Mouse (Mus musculus): ENCODE measurements around the gene Sertad3. TPM values are rescaled to one million over a fixed set of nuclear protein-coding genes. Genes with fewer than 3 reads are reported as not detected.

The Sertad3 gene
- polyA plus RNA-seq, 1 experiment from 2014 or later, result 25.1 TPM

DNA sequence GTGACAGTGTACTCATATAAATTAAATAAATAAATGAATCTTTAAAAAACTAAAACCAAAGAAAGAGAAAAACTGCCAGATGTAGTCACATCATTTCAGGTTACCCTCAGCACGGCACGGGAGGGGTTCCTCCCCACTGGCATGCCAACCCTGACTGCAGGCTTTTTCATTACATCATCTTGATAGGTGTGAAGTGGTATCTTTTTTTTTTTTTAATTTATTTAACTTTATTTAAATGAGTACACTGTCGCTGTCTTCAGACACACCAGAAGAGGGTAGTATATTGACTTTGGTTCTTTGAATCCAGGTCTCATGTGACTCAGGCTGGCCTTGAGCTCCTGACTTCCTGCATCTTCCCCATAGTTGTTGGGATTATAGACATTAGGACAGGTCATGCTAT is 18.3 kb upstream of the Sertad3 start:
- Histone ChIP-seq H3K27ac (ENCODE audit: low read depth, low read length) (no peak overlapping the region), H3K4me3 (ENCODE audit: low read length) (no peak overlapping the region), H3K36me3 (ENCODE audit: control insufficient read depth, insufficient read depth, low read length) (no peaks in the 10 kb centered on the region), H3K27me3 (ENCODE audit: control insufficient read depth, insufficient read depth, low read length) (no peaks in the 10 kb centered on the region), H3K4me2 (replicated peaks; ENCODE audit: low read depth, low read length) (no peak overlapping the region), H3K9me3 (ENCODE audit: control insufficient read depth, low read length) (no peaks in the 10 kb centered on the region), H3K9ac (ENCODE audit: low read depth, low read length) (no peak overlapping the region), H3K4me1 (ENCODE audit: control insufficient read depth, insufficient read depth, low read length) (no peaks in the 10 kb centered on the region)
- ATAC-seq (ENCODE audit: low FRiP score, low TSS enrichment), result no peak
- 91% methylated on average over 3 of the region's 3 CpGs for WGBS

DNA sequence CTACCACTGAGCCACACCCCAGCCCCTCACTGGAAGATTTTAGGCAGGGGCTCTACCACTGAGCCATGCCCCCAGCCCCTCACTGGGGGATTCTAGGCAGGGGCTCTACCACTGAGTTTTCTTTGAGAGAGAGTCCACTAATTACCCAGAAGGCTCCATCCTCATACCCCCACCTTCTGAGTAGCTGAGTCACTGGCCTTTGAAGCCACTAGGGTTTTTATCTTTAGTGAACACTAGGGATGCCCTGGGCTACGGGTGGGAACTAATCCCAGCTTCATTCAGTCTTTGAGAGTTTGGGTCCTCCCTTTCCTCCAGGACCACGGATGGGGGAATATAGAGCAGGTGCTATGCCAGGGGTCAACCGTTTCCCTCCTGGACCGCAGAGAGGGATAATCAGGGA is 15.0 kb upstream of the Sertad3 start:
- 88% methylated on average over 4 of the region's 4 CpGs for WGBS

DNA sequence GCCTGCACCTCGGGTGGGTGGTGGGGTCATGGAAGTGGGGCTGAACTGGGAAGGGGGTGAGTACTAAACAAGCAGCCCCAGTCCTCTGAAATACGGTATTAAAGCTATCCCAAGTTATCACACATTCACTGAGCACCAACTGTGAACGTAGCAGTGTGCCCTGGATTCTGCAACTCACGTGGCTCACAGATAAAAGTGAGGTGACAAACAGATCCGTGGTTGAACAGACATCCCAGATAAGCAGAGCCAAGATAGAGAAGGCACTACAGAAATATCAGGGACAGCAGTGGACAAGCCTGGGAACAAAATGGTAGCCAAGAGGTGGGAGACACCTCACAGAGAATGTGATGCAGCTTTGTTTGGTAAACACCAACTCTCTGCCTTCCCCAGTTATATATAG is 13.9 kb upstream of the Sertad3 start:
- no peak for ATAC-seq (ENCODE audit: low FRiP score, low TSS enrichment)

More for the DNA sequence above, 15.0 kb upstream of the Sertad3 start:
- no peaks in the 10 kb centered on the region for H3K9me3 ChIP-seq (ENCODE audit: control insufficient read depth, low read length)
- no peak overlapping the region for H3K27ac ChIP-seq (ENCODE audit: low read depth, low read length)
- H3K4me2 ChIP-seq (replicated peaks; ENCODE audit: low read depth, low read length), result no peak overlapping the region
- no peaks in the 10 kb centered on the region for H3K36me3 ChIP-seq (ENCODE audit: control insufficient read depth, insufficient read depth, low read length)
- no peak overlapping the region for H3K9ac ChIP-seq (ENCODE audit: low read depth, low read length)
- H3K4me1 ChIP-seq (ENCODE audit: control insufficient read depth, insufficient read depth, low read length), result no peaks in the 10 kb centered on the region
- H3K4me3 ChIP-seq (ENCODE audit: low read length), result no peak overlapping the region
- no peaks in the 10 kb centered on the region for H3K27me3 ChIP-seq (ENCODE audit: control insufficient read depth, insufficient read depth, low read length)
- no peak for ATAC-seq (ENCODE audit: low FRiP score, low TSS enrichment)

DNA sequence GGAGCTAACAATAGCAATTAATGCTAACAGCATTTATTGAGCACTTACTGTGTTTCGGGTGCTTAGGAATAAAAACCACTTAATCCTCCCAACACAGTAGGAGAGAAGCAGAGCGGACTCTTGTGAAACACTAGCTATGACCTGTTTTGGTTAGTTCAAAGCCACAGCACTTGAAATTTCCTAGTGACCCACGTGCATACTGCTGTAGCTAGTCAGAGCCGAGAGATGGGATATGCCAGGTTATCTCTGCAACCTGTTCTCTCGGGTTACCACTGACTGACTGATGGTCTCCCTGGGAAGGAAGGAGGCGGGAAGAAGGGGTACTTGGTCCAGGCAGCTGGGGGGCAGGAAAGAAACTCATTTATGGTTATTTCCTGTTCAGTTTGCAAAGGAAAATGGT is 13.1 kb upstream of the Sertad3 start:
- Histone ChIP-seq H3K9ac (ENCODE audit: low read depth, low read length) (no peak overlapping the region), H3K27ac (ENCODE audit: low read depth, low read length) (no peak overlapping the region), H3K36me3 (ENCODE audit: control insufficient read depth, insufficient read depth, low read length) (no peaks in the 10 kb centered on the region), H3K27me3 (ENCODE audit: control insufficient read depth, insufficient read depth, low read length) (no peaks in the 10 kb centered on the region), H3K4me2 (replicated peaks; ENCODE audit: low read depth, low read length) (no peak overlapping the region), H3K9me3 (ENCODE audit: control insufficient read depth, low read length) (no peaks in the 10 kb centered on the region), H3K4me3 (ENCODE audit: low read length) (no peak overlapping the region), H3K4me1 (ENCODE audit: control insufficient read depth, insufficient read depth, low read length) (no peaks in the 10 kb centered on the region)
- no peak for ATAC-seq (ENCODE audit: low FRiP score, low TSS enrichment)
- WGBS, result 76% methylated on average over 6 of the region's 6 CpGs

More for the DNA sequence above, 13.9 kb upstream of the Sertad3 start:
- no peak overlapping the region for H3K4me3 ChIP-seq (ENCODE audit: low read length)
- no peak overlapping the region for H3K27ac ChIP-seq (ENCODE audit: low read depth, low read length)
- H3K36me3 ChIP-seq (ENCODE audit: control insufficient read depth, insufficient read depth, low read length), result no peaks in the 10 kb centered on the region
- no peaks in the 10 kb centered on the region for H3K9me3 ChIP-seq (ENCODE audit: control insufficient read depth, low read length)
- no peaks in the 10 kb centered on the region for H3K27me3 ChIP-seq (ENCODE audit: control insufficient read depth, insufficient read depth, low read length)
- 88% methylated on average over 5 of the region's 5 CpGs for WGBS
- H3K4me1 ChIP-seq (ENCODE audit: control insufficient read depth, insufficient read depth, low read length), result no peaks in the 10 kb centered on the region
- H3K9ac ChIP-seq (ENCODE audit: low read depth, low read length), result no peak overlapping the region
- H3K4me2 ChIP-seq (replicated peaks; ENCODE audit: low read depth, low read length), result no peak overlapping the region

DNA sequence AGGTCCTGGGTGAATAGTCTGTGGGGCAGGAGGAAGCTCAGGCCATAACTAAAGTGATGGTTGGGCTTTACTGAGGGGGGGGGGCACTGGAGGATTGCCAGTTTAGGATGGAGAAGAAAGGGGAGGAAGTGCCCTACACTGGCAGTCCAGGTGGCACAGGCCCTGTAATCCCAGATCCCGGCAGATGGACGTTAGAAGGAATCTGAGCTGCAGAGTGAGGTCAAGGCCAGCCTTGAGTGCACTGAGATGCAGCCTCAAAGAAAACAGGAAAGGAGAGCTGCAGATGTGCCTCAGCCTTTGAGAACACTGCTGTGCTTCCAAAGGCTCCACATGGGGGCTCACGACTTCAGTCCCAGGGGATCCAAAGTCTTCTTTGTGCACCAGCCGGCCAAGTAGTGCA is 5.9 kb upstream of the Sertad3 start:
- Histone ChIP-seq H3K27me3 (ENCODE audit: control insufficient read depth, insufficient read depth, low read length) (no peaks in the 10 kb centered on the region), H3K4me3 (ENCODE audit: low read length) (no peak overlapping the region), H3K27ac (ENCODE audit: low read depth, low read length) (no peak overlapping the region), H3K36me3 (ENCODE audit: control insufficient read depth, insufficient read depth, low read length) (no peaks in the 10 kb centered on the region), H3K9me3 (ENCODE audit: control insufficient read depth, low read length) (no peaks in the 10 kb centered on the region), H3K4me1 (ENCODE audit: control insufficient read depth, insufficient read depth, low read length) (peaks cover 9% of the 10 kb centered on the region; the same call in 1 of the 2 replicates), H3K9ac (ENCODE audit: low read depth, low read length) (no peak overlapping the region), H3K4me2 (replicated peaks; ENCODE audit: low read depth, low read length) (no peak overlapping the region)
- peak; percentile 37 for ATAC-seq (ENCODE audit: low FRiP score, low TSS enrichment)
- 22% methylated on average over 4 of the region's 4 CpGs for WGBS

DNA sequence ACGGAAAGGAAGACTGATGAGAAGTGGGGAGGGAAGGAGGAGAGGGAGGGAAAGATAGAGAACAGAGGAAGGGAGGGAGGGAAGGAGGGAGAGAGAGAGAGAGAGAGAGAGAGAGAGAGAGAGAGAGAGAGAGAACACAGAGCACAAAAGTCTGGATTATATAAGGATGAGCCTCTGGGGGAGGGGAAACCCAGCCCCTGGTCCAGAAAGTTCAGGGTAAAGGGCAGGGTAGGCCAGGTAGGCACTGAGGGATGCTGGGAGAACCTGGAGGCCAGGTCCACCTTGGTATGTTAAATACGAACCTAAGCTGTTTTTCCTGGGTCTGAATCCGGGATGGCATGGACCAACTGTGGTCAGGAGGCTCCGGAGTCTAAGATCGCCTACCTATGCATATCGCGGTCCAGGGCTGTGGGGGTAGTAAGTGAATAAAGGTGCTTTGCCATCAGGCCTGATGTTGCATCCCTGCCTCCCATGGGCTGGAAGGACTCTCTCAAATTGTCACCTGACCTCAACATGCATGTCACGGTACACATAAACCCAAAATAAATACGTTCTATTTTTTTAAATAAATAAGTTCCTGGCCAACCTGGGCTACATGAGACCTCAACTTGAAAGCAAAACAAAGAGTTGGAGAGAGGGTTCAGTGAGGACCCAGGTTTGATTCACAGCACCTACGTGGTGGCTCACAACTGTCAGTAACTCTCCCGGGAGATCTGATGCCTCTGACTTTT is 2.0 kb upstream of the Sertad3 start:
- WGBS, result 89% methylated on average over 11 of the region's 11 CpGs
- Histone ChIP-seq H3K9me3 (ENCODE audit: control insufficient read depth, low read length) (no peaks in the 10 kb centered on the region), H3K36me3 (ENCODE audit: control insufficient read depth, insufficient read depth, low read length) (peaks cover 7% of the 10 kb centered on the region), H3K9ac (ENCODE audit: low read depth, low read length) (no peak overlapping the region), H3K4me1 (ENCODE audit: control insufficient read depth, insufficient read depth, low read length) (peaks cover 18% of the 10 kb centered on the region), H3K27me3 (ENCODE audit: control insufficient read depth, insufficient read depth, low read length) (no peaks in the 10 kb centered on the region), H3K27ac (ENCODE audit: low read depth, low read length) (no peak overlapping the region), H3K4me2 (replicated peaks; ENCODE audit: low read depth, low read length) (no peak overlapping the region), H3K4me3 (ENCODE audit: low read length) (no peak overlapping the region)
- ATAC-seq (ENCODE audit: low FRiP score, low TSS enrichment), result no peak

DNA sequence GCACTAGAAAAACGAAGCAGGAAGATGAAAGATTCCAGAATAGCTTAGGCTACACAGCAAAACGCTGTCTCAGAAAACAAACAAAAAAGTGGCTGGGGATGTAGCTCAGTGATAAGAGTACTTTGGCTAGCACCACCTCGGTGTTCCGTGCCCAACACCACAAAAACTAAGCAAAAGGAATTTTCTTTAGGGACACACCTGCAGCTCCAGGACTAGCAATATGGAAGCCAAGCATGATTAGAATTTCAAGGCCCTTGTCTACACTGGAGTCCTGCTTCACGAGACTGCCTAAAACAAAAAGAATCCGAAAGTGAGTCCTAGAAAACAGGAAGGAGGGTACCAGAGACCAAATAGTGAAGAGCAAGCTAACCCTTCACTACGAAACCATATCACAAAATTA is 972 bp upstream of the Sertad3 start:
- 0 out of 2 replicates have a peak overlapping the region, but pooled peaks have one; percentile 5 for H3K9ac ChIP-seq (ENCODE audit: low read depth, low read length)
- 48% methylated on average over 7 of the region's 7 CpGs for WGBS
- no peak for ATAC-seq (ENCODE audit: low FRiP score, low TSS enrichment)

DNA sequence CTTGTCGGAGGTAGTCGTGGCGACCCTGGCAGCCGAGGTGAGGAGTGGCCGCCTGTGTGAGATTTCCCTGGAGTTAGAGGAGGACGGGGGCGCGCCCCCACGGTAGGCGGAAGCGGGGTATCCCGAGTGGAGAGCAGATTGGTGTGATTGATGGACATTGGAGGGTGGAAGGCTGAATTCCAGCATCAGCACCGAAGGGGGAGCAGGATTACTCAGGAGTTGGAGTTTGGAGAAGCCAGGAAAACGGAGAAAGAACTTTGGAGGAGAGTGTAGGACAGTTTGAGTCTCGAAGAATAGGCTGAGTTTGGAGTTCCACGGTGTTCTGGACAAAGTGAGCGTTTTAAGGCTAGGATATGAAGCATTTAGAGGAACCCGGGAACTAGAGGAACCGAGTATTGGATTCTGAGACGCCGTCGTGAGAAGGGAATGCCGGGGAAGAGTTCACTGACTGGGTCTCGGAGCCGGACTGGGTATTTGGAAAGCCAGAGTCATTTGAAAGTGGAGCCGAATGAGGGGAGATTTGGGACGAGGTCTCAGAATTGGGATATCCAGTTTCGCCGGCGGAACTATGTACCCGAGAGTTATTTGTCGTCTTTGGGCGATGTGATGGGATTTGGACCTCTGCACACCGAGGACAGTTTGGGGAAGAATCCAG is 394 bp downstream of the Sertad3 start:
- Histone ChIP-seq H3K4me1 (ENCODE audit: control insufficient read depth, insufficient read depth, low read length) (peaks cover 18% of the 10 kb centered on the region), H3K27me3 (ENCODE audit: control insufficient read depth, insufficient read depth, low read length) (no peaks in the 10 kb centered on the region), H3K4me2 (replicated peaks; ENCODE audit: low read depth, low read length) (peak overlapping the region; percentile 72), H3K4me3 (ENCODE audit: low read length) (peak overlapping the region; percentile 72), H3K36me3 (ENCODE audit: control insufficient read depth, insufficient read depth, low read length) (peaks cover 14% of the 10 kb centered on the region), H3K27ac (ENCODE audit: low read depth, low read length) (peak overlapping the region; percentile 96), H3K9me3 (ENCODE audit: control insufficient read depth, low read length) (no peaks in the 10 kb centered on the region), H3K9ac (ENCODE audit: low read depth, low read length) (peak overlapping the region; percentile 74)
- WGBS, result under 1% methylated on average over 34 of the region's 34 CpGs
- no peak for ATAC-seq (ENCODE audit: low FRiP score, low TSS enrichment)

More for the DNA sequence above, 972 bp upstream of the Sertad3 start:
- Histone ChIP-seq H3K4me2 (replicated peaks; ENCODE audit: low read depth, low read length) (peak overlapping the region; percentile 38), H3K27me3 (ENCODE audit: control insufficient read depth, insufficient read depth, low read length) (no peaks in the 10 kb centered on the region), H3K4me3 (ENCODE audit: low read length) (peak overlapping the region; percentile 72), H3K9me3 (ENCODE audit: control insufficient read depth, low read length) (no peaks in the 10 kb centered on the region), H3K4me1 (ENCODE audit: control insufficient read depth, insufficient read depth, low read length) (peaks cover 15% of the 10 kb centered on the region), H3K36me3 (ENCODE audit: control insufficient read depth, insufficient read depth, low read length) (peaks cover 12% of the 10 kb centered on the region), H3K27ac (ENCODE audit: low read depth, low read length) (peak overlapping the region; percentile 96; the same call in 1 of the 2 replicates)

DNA sequence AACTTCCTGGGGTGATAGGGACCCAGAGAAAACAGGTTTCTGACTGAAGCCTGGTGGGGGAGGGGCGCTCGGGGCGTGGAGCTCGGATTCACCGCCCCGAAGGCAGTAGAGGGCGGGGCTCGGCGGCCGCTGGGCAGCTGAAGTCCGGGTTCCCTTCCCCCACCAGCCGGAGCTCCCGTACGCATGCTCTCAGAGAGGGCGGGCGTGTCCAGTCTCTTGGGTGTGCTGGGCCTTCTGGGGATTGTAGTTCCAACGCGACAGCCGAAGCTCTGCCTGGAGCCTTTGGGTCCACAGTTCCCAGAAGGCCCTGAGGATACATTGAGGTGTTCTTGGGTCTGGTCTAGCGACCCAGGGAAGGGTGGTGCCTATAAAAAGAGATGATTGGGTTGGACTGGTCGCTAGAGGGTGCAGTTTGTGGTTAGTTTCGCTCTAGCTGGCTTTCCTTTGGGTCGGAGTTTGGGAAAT is 954 bp downstream of the Sertad3 start:
- Histone ChIP-seq H3K36me3 (ENCODE audit: control insufficient read depth, insufficient read depth, low read length) (peaks cover 14% of the 10 kb centered on the region), H3K9me3 (ENCODE audit: control insufficient read depth, low read length) (no peaks in the 10 kb centered on the region), H3K27ac (ENCODE audit: low read depth, low read length) (peak overlapping the region; percentile 96), H3K4me2 (replicated peaks; ENCODE audit: low read depth, low read length) (peak overlapping the region; percentile 72), H3K4me1 (ENCODE audit: control insufficient read depth, insufficient read depth, low read length) (peaks cover 18% of the 10 kb centered on the region), H3K27me3 (ENCODE audit: control insufficient read depth, insufficient read depth, low read length) (no peaks in the 10 kb centered on the region), H3K9ac (ENCODE audit: low read depth, low read length) (peak overlapping the region; percentile 74; the same call in 1 of the 2 replicates), H3K4me3 (ENCODE audit: low read length) (peak overlapping the region; percentile 72)
- ATAC-seq (ENCODE audit: low FRiP score, low TSS enrichment), result peak; percentile 94
- WGBS, result under 1% methylated on average over 23 of the region's 23 CpGs
